In genomic region chr14:75883873-75884272, GRCm38 (mm10) we compare ENCODE assay signal across 25 mouse cellular contexts. TPM values are rescaled to one million over a fixed set of nuclear protein-coding genes. Genes with fewer than 3 reads are reported as not detected.
A peak's percentile ranks its signal among the peaks of the same experiment; 100 is the strongest.
DNase-seq lines count a peak whose midpoint lies in the region; ATAC-seq and TF ChIP-seq lines count a peak whose summit lies in the region.
"Had no signal": no experiment of that assay in that cellular context is flagged by ENCODE, and none has a peak within 500 bp of the region (broad histone marks: within the 10 kb centered on the region; RNA-seq: fewer than 3 reads in every experiment).

No protein-coding gene starts in this region.

- no peak overlapping the region for H3K4me2 ChIP-seq in midbrain, embryonic 13.5 days (replicated peaks)
- no peak overlapping the region for H3K4me2 ChIP-seq in forebrain, embryonic 16.5 days (ENCODE audit: low read length)

- H3K27ac ChIP-seq in midbrain, embryonic 10.5 days (replicated peaks) = 0 out of 2 replicates have a peak overlapping the region, but pooled peaks have one; percentile 33
- H3K27ac ChIP-seq in midbrain, embryonic 13.5 days = no peak overlapping the region
- H3K27ac ChIP-seq in ES-E14 (ENCODE audit: insufficient read depth, low read depth, low read length, poor library complexity, severe bottlenecking) = no peak overlapping the region
- H3K27ac ChIP-seq in forebrain, embryonic 16.5 days (ENCODE audit: low read length) = no peak overlapping the region

- DNase-seq in midbrain, embryonic 10.5 days (ENCODE audit: low spot score) = no peak
- DNase-seq in ES-CJ7 (ENCODE audit: low read depth, low spot score) (peak; percentile 67), ES-E14 (ENCODE audit: low read depth, low spot score) (no peak), R1 (ENCODE audit: low read depth, low spot score) (peak; percentile 55)
- no peak for DNase-seq in layer of hippocampus, adult 18-20 months (ENCODE audit: low spot score in 2 of 2)
- no peak for DNase-seq in cerebellum, adult 11-12 months
- DNase-seq: adrenal gland, adult 2 months; adrenal gland, adult 8-10 months; adrenal gland, postnatal 10 days; adrenal gland, postnatal 14 days; adrenal gland, postnatal 25 days; adrenal gland, postnatal 36 days; B cell, adult 2 months; cerebellum, adult 11 months; cerebellum, adult 18-20 months; cerebellum, adult 2 months; cerebellum, adult 8-10 months; cerebellum, adult 9-10 months had no signal

- ATAC-seq in midbrain, embryonic 13.5 days = no peak
- ATAC-seq in forebrain, embryonic 16.5 days = no peak
- ATAC-seq: activated CD4-positive, CD25-positive, alpha-beta regulatory T cell, adult 4 months; CD4-positive, CD25-positive, alpha-beta regulatory T cell, adult 4 months; Patski had no signal

- H3K4me1 ChIP-seq in midbrain, embryonic 10.5 days = peaks cover 22% of the 10 kb centered on the region
- peaks cover 15% of the 10 kb centered on the region for H3K4me1 ChIP-seq in midbrain, embryonic 13.5 days (replicated peaks)
- H3K4me1 ChIP-seq in ES-E14 (ENCODE audit: control insufficient read depth in 2 of 2, insufficient read depth in 2 of 2, low read length in 2 of 2, poor library complexity in 1 of 2) = peaks cover 3 to 21% of the 10 kb centered on the region in 2 experiments; a peak in 2 of 4 replicates
- H3K4me1 ChIP-seq in forebrain, embryonic 16.5 days (replicated peaks; ENCODE audit: control insufficient read depth, insufficient read depth, low read length) = peaks cover 10% of the 10 kb centered on the region

- H3K9ac ChIP-seq in midbrain, embryonic 13.5 days (replicated peaks) = no peak overlapping the region
- H3K9ac ChIP-seq in ES-E14 (ENCODE audit: insufficient read depth, low read depth, low read length, poor library complexity, severe bottlenecking) = no peak overlapping the region
- H3K9ac ChIP-seq in forebrain, embryonic 16.5 days (replicated peaks; ENCODE audit: low read depth, low read length) = no peak overlapping the region

- H3K36me3 ChIP-seq in midbrain, embryonic 10.5 days = no peaks in the 10 kb centered on the region
- no peaks in the 10 kb centered on the region for H3K36me3 ChIP-seq in midbrain, embryonic 13.5 days
- H3K36me3 ChIP-seq in ES-E14 (ENCODE audit: control insufficient read depth, insufficient read depth, low read length, poor library complexity, severe bottlenecking) = no peaks in the 10 kb centered on the region
- no peaks in the 10 kb centered on the region for H3K36me3 ChIP-seq in forebrain, embryonic 16.5 days (ENCODE audit: control insufficient read depth, insufficient read depth)
- H3K36me3 ChIP-seq: G1E had no signal

- WGBS in midbrain, embryonic 10.5 days = 80% methylated on average over 5 of the region's 5 CpGs
- WGBS in midbrain, embryonic 13.5 days = 80% methylated on average over 5 of the region's 5 CpGs
- 88% methylated on average over 5 of the region's 5 CpGs for WGBS in forebrain, embryonic 16.5 days

- H3K27me3 ChIP-seq in midbrain, embryonic 10.5 days (ENCODE audit: low read depth, poor library complexity, severe bottlenecking) = no peaks in the 10 kb centered on the region
- H3K27me3 ChIP-seq in midbrain, embryonic 13.5 days = no peaks in the 10 kb centered on the region
- no peaks in the 10 kb centered on the region for H3K27me3 ChIP-seq in forebrain, embryonic 16.5 days (replicated peaks; ENCODE audit: control insufficient read depth, insufficient read depth, low read length)
- H3K27me3 ChIP-seq: CH12.LX, Patski had no signal

- in situ Hi-C loops in ES-E14 (cut with MboI; ENCODE audit: low sequenced_read_pairs in 2 of 2, unreplicated experiment in 2 of 2) = loop anchor here (25.0 kb wide), 1 partner anchor 203 kb away; no protein-coding TSS in a partner anchor

- no peak overlapping the region for H3K4me3 ChIP-seq in midbrain, embryonic 10.5 days
- H3K4me3 ChIP-seq in midbrain, embryonic 13.5 days (replicated peaks) = no peak overlapping the region
- no peak overlapping the region for H3K4me3 ChIP-seq in ES-E14 (ENCODE audit: insufficient read depth in 1 of 2, low read depth in 1 of 2, low read length in 2 of 2, poor library complexity in 1 of 2, severe bottlenecking in 1 of 2)
- H3K4me3 ChIP-seq in forebrain, embryonic 16.5 days (replicated peaks; ENCODE audit: low read length) = no peak overlapping the region

- H3K9me3 ChIP-seq in midbrain, embryonic 10.5 days (replicated peaks) = no peaks in the 10 kb centered on the region
- no peaks in the 10 kb centered on the region for H3K9me3 ChIP-seq in midbrain, embryonic 13.5 days
- no peaks in the 10 kb centered on the region for H3K9me3 ChIP-seq in ES-E14 (ENCODE audit: control insufficient read depth, insufficient read depth, low read depth, low read length)
- H3K9me3 ChIP-seq in forebrain, embryonic 16.5 days (ENCODE audit: control insufficient read depth, low read length) = no peaks in the 10 kb centered on the region
- H3K9me3 ChIP-seq: G1E had no signal

TF ChIP-seq in ES-E14, 5 proteins besides CTCF, POLR2A, EP300 and RAD21:
- no peak for TF ChIP-seq HCFC1 (IDR thresholded peaks at IDR 0.05; ENCODE audit: borderline replicate concordance, insufficient read depth, low read length)
- no peak for TF ChIP-seq ZC3H11A (IDR thresholded peaks at IDR 0.05; ENCODE audit: borderline replicate concordance, low read depth, low read length)
- TF ChIP-seq ZNF384 (IDR thresholded peaks at IDR 0.05; ENCODE audit: low read depth, low read length) = no peak
- 0 out of 2 replicates have a peak, but pooled peaks have one; percentile 18 for TF ChIP-seq MAFK (IDR thresholded peaks at IDR 0.05; ENCODE audit: insufficient read depth, low read depth, low read length)
- no peak for TF ChIP-seq CHD2 (IDR thresholded peaks at IDR 0.05; ENCODE audit: low read depth, low read length)

RNA-seq across cellular contexts. Expression of gene Tpt1, which starts 39.0 kb away (rescaled TPM):
- polyA plus RNA-seq in midbrain, embryonic 10.5 days (2016; fragmentation: Nextera tagmentation; extraction: Ambion mirVana) = 805 and 934 TPM in 2 replicates
- 876 and 886 TPM in 2 replicates for polyA plus RNA-seq in midbrain, embryonic 13.5 days (2015; fragmentation: Nextera tagmentation; extraction: Ambion mirVana)
- total RNA-seq in ES-E14 (2012; rRNA removed) = 592 and 613 TPM in 2 replicates
- 740 and 764 TPM in 2 replicates for polyA plus RNA-seq in forebrain, embryonic 16.5 days (2015; fragmentation: Nextera tagmentation; extraction: Ambion mirVana)
- total RNA-seq in layer of hippocampus, adult 18-20 months (2021) = 100 to 1,000 TPM; 912 to 940 TPM

Comparison
In these comparisons a context has a peak if more than half of its experiments do, and no peak if none do; other contexts are left out.
1. DNase-seq: peak in ES-CJ7 (single experiment) and R1 (single experiment); none in midbrain, embryonic 10.5 days (single experiment), ES-E14 (single experiment), layer of hippocampus, adult 18-20 months (0 of 2) and cerebellum, adult 11-12 months (single experiment).